Comparison of ENCODE assay signal across 14 mouse cellular contexts in genomic region chr14:33533516-33533915, GRCm38 (mm10). TPM values are rescaled to one million over a fixed set of nuclear protein-coding genes. Genes with fewer than 3 reads are reported as not detected.
DNase-seq lines count a peak whose midpoint lies in the region; ATAC-seq lines count a peak whose summit lies in the region.
"Had no signal": no experiment of that assay in that cellular context is flagged by ENCODE, and none has a peak within 500 bp of the region (broad histone marks: within the 10 kb centered on the region; RNA-seq: fewer than 3 reads in every experiment).

No protein-coding gene starts in this region.

- no peaks in the 10 kb centered on the region for H3K27me3 ChIP-seq in heart, embryonic 11.5 days (ENCODE audit: control insufficient read depth, insufficient read depth, low read length)
- H3K27me3 ChIP-seq: neural tube, embryonic 15.5 days had no signal

- 41% methylated on average over 1 of the region's 1 CpGs for WGBS in heart, embryonic 11.5 days (ENCODE audit: insufficient replicate concordance)

- H3K36me3 ChIP-seq in heart, embryonic 11.5 days (ENCODE audit: control insufficient read depth, insufficient read depth, low read length): no peaks in the 10 kb centered on the region
- H3K36me3 ChIP-seq: heart, embryonic 13.5 days; neural tube, embryonic 15.5 days had no signal

- no peaks in the 10 kb centered on the region for H3K4me1 ChIP-seq in heart, embryonic 11.5 days (ENCODE audit: control insufficient read depth, insufficient read depth, low read length)
- H3K4me1 ChIP-seq: heart, embryonic 13.5 days; neural tube, embryonic 15.5 days had no signal

- H3K4me2 ChIP-seq in heart, embryonic 11.5 days: no peak overlapping the region
- H3K4me2 ChIP-seq: heart, embryonic 13.5 days; neural tube, embryonic 15.5 days had no signal

- H3K9ac ChIP-seq in heart, embryonic 11.5 days (ENCODE audit: low read depth, low read length): no peak overlapping the region
- H3K9ac ChIP-seq: heart, embryonic 13.5 days; neural tube, embryonic 15.5 days had no signal

- H3K9me3 ChIP-seq in heart, embryonic 11.5 days (replicated peaks; ENCODE audit: control insufficient read depth, low read length): no peaks in the 10 kb centered on the region
- H3K9me3 ChIP-seq: heart, embryonic 13.5 days had no signal

- H3K4me3 ChIP-seq in heart, embryonic 11.5 days (ENCODE audit: low read depth, low read length): no peak overlapping the region
- H3K4me3 ChIP-seq: heart, embryonic 13.5 days; neural tube, embryonic 15.5 days had no signal

- intact Hi-C loops in left cerebral cortex, postnatal 4 days (cut with DNase I): no loop called here
- intact Hi-C loops in heart, postnatal 25 days (cut with DNase I): loop anchor here (10.0 kb wide), 1 partner anchor 219 kb away; no protein-coding TSS in a partner anchor

- DNase-seq in heart, adult 11 months: peak; percentile 83
- peak; percentile 13 for DNase-seq in left cerebral cortex, postnatal 4 days
- no peak for DNase-seq in left cerebral cortex, adult 9 months (ENCODE audit: low spot score in 2 of 2)
- peak; percentile 3 for DNase-seq in heart, postnatal 25 days (ENCODE audit: low spot score)
- DNase-seq in frontal cortex, postnatal 36 days (ENCODE audit: low spot score in 2 of 2): no peak
- no peak for DNase-seq in right cerebral cortex, postnatal 25 days
- no peak for DNase-seq in urinary bladder, postnatal 4 days (ENCODE audit: low spot score in 2 of 2)
- DNase-seq: liver; right cerebral cortex, postnatal 14 days; thymus, postnatal 4 days had no signal

- no peak for ATAC-seq in heart, embryonic 11.5 days (replicated peaks; ENCODE audit: insufficient number of reproducible peaks, low FRiP score, low TSS enrichment)

- no peak overlapping the region for H3K27ac ChIP-seq in heart, embryonic 11.5 days (ENCODE audit: low read depth, low read length)
- H3K27ac ChIP-seq: heart, embryonic 13.5 days; macrophage; neural tube, embryonic 15.5 days had no signal

RNA-seq across cellular contexts. Expression of gene Ptpn20, which starts 55.5 kb away (rescaled TPM):
- 0.07 and 0.13 TPM in 2 replicates for polyA plus RNA-seq in heart, embryonic 11.5 days (2014; fragmentation: Nextera tagmentation; extraction: Ambion mirVana)
- 1 to 10 TPM in 1 of 2 experiments, under 1 TPM in 1; 0.93 to 1.3 TPM for total RNA-seq in left cerebral cortex, postnatal 4 days (2021)
- not detected for total RNA-seq in heart, postnatal 25 days (2021)
- polyA plus RNA-seq: heart, embryonic 13.5 days; macrophage had no signal

Comparison
In these comparisons a context has a peak if more than half of its experiments do, and no peak if none do; other contexts are left out.
1. DNase-seq: peak in heart, adult 11 months (single experiment), left cerebral cortex, postnatal 4 days (single experiment) and heart, postnatal 25 days (single experiment); none in left cerebral cortex, adult 9 months (0 of 2), frontal cortex, postnatal 36 days (0 of 2), right cerebral cortex, postnatal 25 days (single experiment) and urinary bladder, postnatal 4 days (0 of 2).